Mouse (Mus musculus) heart, postnatal 0 days (tissue): ENCODE measurements around the gene Agap1.
"Not testable (repeated sequence)": the region's sequence is repeated elsewhere in the genome, so short reads cannot be mapped to it uniquely, and the experiment has no call there.

Experiments used
- CTCF ChIP-seq: IDR thresholded peaks from 2 replicates; pipeline ENCODE4 v1.5.1; 2016; ENCODE audit warnings: antibody characterized with exemption, control low read depth, low read depth
- EP300 ChIP-seq: IDR thresholded peaks from 2 replicates; pipeline ENCODE4 v1.6.1; 2016; ENCODE audit warnings: antibody characterized with exemption, low read depth

DNA sequence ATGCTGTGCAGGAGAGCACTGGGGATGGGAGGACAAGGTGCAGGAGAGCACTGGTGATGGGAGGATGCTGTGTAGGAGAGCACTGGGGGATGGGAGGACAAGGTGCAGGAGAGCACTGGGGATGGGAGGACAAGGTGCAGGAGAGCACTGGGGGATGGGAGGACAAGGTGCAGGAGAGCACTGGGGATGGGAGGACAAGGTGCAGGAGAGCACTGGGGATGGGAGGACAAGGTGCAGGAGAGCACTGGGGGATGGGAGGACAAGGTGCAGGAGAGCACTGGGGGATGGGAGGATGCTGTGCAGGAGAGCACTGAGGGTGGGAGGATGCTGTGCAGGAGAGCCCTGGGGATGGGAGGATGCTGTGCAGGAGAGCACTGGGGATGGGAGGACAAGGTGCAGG is 47.3 kb downstream of the Agap1 start:
- TF ChIP-seq CTCF, EP300: not testable (repeated sequence)
